Mouse (Mus musculus): ENCODE measurements around the gene Mob3c.

DNA sequence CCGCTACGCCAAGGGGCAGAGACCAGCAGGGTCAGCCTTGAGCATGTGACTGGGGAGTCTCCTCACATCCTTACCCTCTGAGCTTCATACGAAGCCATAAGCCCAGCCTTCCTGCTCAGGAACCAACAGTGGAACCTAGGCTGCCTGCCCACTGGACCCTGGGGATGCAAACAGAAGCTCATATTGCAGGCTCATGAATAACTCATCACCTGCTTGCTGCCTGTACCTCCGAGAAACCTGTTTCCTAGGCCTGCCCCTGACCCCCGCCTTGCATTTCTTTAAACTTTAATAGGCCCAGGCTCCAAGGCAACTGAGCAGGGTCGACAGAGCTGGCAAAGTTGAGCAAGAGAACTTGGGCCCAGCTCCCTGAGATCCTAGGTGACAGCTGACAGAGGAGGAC is 56.1 kb downstream of the Mob3c start, which contains the start of gene Kncn:
- no peak for TF ChIP-seq POLR2A (IDR thresholded peaks at IDR 0.05; ENCODE audit: low read depth, low read length)
- no peak for TF ChIP-seq CTCF (conservative IDR thresholded peaks at IDR 0.05; ENCODE audit: insufficient read depth, insufficient read length, low read depth, low read length)
